ENCODE assay signal across 21 mouse cellular contexts in the genomic region with DNA sequence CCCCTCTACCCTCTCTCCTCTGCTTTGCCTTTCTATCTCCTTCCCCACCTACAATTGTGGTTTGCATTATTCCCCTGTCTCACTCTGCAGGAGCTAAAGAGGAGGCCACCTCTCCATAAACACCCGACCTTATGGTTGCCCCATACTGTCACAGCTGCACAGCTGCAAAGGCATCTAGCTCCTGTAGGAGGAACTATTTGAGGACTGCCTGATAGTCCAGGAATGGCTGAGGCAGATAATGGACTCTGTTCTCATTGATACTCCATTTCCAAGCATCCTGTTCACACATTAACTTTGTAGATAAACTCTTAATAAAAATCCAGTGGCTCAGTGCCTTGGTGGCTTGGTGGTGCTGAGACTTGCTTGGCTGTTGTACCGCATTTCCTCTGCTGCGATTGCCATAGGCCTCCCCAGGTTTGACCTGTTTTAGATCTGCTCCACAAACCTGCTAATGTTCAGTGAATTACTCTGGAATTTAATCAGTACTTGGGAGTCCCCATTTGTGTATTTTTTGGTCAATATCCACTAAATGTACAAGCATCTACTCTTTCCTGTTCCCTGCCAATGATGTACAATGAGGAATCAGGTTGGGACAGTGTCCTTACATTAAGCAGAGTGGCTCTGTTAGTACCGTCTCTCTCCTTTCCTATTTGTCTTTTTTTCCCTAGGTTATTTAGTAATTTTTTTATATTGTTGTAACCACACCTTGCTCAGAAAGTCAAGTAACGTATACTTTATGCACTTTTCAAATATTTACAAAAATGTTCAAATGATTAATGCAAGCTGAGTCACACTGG.
DNase-seq lines count a peak whose midpoint lies in the region; ATAC-seq lines count a peak whose summit lies in the region.
"Had no signal": no experiment of that assay in that cellular context is flagged by ENCODE, and none has a peak within 500 bp of the region (broad histone marks: within the 10 kb centered on the region; RNA-seq: fewer than 3 reads in every experiment).

No protein-coding gene starts in this region.

- no peaks in the 10 kb centered on the region for H3K27me3 ChIP-seq in heart, embryonic 13.5 days (replicated peaks)
- H3K27me3 ChIP-seq in heart, embryonic 11.5 days (ENCODE audit: control insufficient read depth, insufficient read depth, low read length) = no peaks in the 10 kb centered on the region
- no peaks in the 10 kb centered on the region for H3K27me3 ChIP-seq in intestine, embryonic 15.5 days (replicated peaks)
- H3K27me3 ChIP-seq in liver, embryonic 16.5 days (ENCODE audit: control insufficient read depth, insufficient read depth, low read depth, low read length) = no peaks in the 10 kb centered on the region
- H3K27me3 ChIP-seq: forebrain, embryonic 13.5 days; limb, embryonic 12.5 days; neural tube, embryonic 15.5 days had no signal

- no peaks in the 10 kb centered on the region for H3K36me3 ChIP-seq in heart, embryonic 13.5 days
- no peaks in the 10 kb centered on the region for H3K36me3 ChIP-seq in heart, embryonic 11.5 days (ENCODE audit: control insufficient read depth, insufficient read depth, low read length)
- H3K36me3 ChIP-seq in intestine, embryonic 15.5 days = no peaks in the 10 kb centered on the region
- H3K36me3 ChIP-seq in liver, embryonic 16.5 days (ENCODE audit: control insufficient read depth, insufficient read depth) = no peaks in the 10 kb centered on the region
- H3K36me3 ChIP-seq: hindbrain, embryonic 10.5 days; limb, embryonic 12.5 days; neural tube, embryonic 15.5 days had no signal

- H3K9me3 ChIP-seq in heart, embryonic 13.5 days = no peaks in the 10 kb centered on the region
- no peaks in the 10 kb centered on the region for H3K9me3 ChIP-seq in heart, embryonic 11.5 days (replicated peaks; ENCODE audit: control insufficient read depth, low read length)
- no peaks in the 10 kb centered on the region for H3K9me3 ChIP-seq in intestine, embryonic 15.5 days
- no peaks in the 10 kb centered on the region for H3K9me3 ChIP-seq in liver, embryonic 16.5 days (replicated peaks; ENCODE audit: control insufficient read depth, low read length)
- H3K9me3 ChIP-seq: forebrain, embryonic 13.5 days; hindbrain, embryonic 10.5 days; limb, embryonic 12.5 days; neural tube, embryonic 15.5 days had no signal

- peak overlapping the region; percentile 36; the same call in 1 of the 2 replicates for H3K27ac ChIP-seq in heart, embryonic 13.5 days (replicated peaks)
- H3K27ac ChIP-seq in heart, embryonic 11.5 days (ENCODE audit: low read depth, low read length) = no peak overlapping the region
- no peak overlapping the region for H3K27ac ChIP-seq in intestine, embryonic 15.5 days
- no peak overlapping the region; the same call in 1 of the 2 replicates for H3K27ac ChIP-seq in liver, embryonic 16.5 days (ENCODE audit: low read length)
- H3K27ac ChIP-seq: forebrain, embryonic 13.5 days; hindbrain, embryonic 10.5 days; hindbrain, postnatal 0 days; limb, embryonic 12.5 days; neural tube, embryonic 15.5 days had no signal

- H3K9ac ChIP-seq in heart, embryonic 13.5 days = no peak overlapping the region
- H3K9ac ChIP-seq in heart, embryonic 11.5 days (ENCODE audit: low read depth, low read length) = no peak overlapping the region
- H3K9ac ChIP-seq in intestine, embryonic 15.5 days = no peak overlapping the region
- no peak overlapping the region for H3K9ac ChIP-seq in liver, embryonic 16.5 days (ENCODE audit: low read depth, low read length)
- H3K9ac ChIP-seq: forebrain, embryonic 13.5 days; limb, embryonic 12.5 days; lung, embryonic 14.5 days; neural tube, embryonic 15.5 days had no signal

- WGBS in heart, embryonic 13.5 days = 34% methylated on average over 5 of the region's 5 CpGs
- 49% methylated on average over 5 of the region's 5 CpGs for WGBS in heart, embryonic 11.5 days (ENCODE audit: insufficient replicate concordance)
- WGBS in intestine, embryonic 15.5 days = 53% methylated on average over 5 of the region's 5 CpGs
- WGBS in liver, embryonic 16.5 days (ENCODE audit: insufficient replicate concordance) = 43% methylated on average over 5 of the region's 5 CpGs

- no peak for ATAC-seq in heart, embryonic 13.5 days (ENCODE audit: extremely low read depth, insufficient number of reproducible peaks, low FRiP score, low TSS enrichment)
- no peak for ATAC-seq in heart, embryonic 11.5 days (replicated peaks; ENCODE audit: insufficient number of reproducible peaks, low FRiP score, low TSS enrichment)
- ATAC-seq in intestine, embryonic 15.5 days = peak; percentile 93
- ATAC-seq in liver, embryonic 16.5 days (ENCODE audit: low read depth) = peak; percentile 90
- ATAC-seq: forebrain, embryonic 13.5 days; hindbrain, postnatal 0 days; midbrain, embryonic 16.5 days had no signal

- no peak overlapping the region for H3K4me3 ChIP-seq in heart, embryonic 13.5 days
- H3K4me3 ChIP-seq in heart, embryonic 11.5 days (ENCODE audit: low read depth, low read length) = no peak overlapping the region
- no peak overlapping the region for H3K4me3 ChIP-seq in intestine, embryonic 15.5 days (replicated peaks)
- H3K4me3 ChIP-seq in liver, embryonic 16.5 days (ENCODE audit: low read depth, low read length) = no peak overlapping the region
- H3K4me3 ChIP-seq: forebrain, embryonic 13.5 days; hindbrain, embryonic 10.5 days; limb, embryonic 12.5 days; neural tube, embryonic 15.5 days had no signal

- 0 out of 2 replicates have a peak overlapping the region, but pooled peaks have one; percentile 18 for H3K4me2 ChIP-seq in heart, embryonic 13.5 days
- H3K4me2 ChIP-seq in heart, embryonic 11.5 days = no peak overlapping the region
- H3K4me2 ChIP-seq in intestine, embryonic 15.5 days (replicated peaks) = no peak overlapping the region
- H3K4me2 ChIP-seq in liver, embryonic 16.5 days (ENCODE audit: low read depth, low read length) = no peak overlapping the region
- H3K4me2 ChIP-seq: forebrain, embryonic 13.5 days; limb, embryonic 12.5 days; lung, embryonic 14.5 days; neural tube, embryonic 15.5 days had no signal

- DNase-seq in 416B (ENCODE audit: low read depth) = peak; percentile 34
- no peak for DNase-seq in left cerebral cortex, adult 11 months (ENCODE audit: low spot score)
- no peak for DNase-seq in ovary, postnatal 14 days (ENCODE audit: low spot score)
- DNase-seq: cerebellum, adult 9-11 months; gastrocnemius, postnatal 10 days; heart, adult 18-20 months; kidney, adult 9 months; kidney, postnatal 36 days; lung, postnatal 36 days; thymus, postnatal 25 days had no signal

- H3K4me1 ChIP-seq in heart, embryonic 13.5 days = peaks cover 18% of the 10 kb centered on the region
- H3K4me1 ChIP-seq in heart, embryonic 11.5 days (ENCODE audit: control insufficient read depth, insufficient read depth, low read length) = peaks cover 5% of the 10 kb centered on the region
- H3K4me1 ChIP-seq in intestine, embryonic 15.5 days (replicated peaks) = no peaks in the 10 kb centered on the region
- H3K4me1 ChIP-seq in liver, embryonic 16.5 days (ENCODE audit: control insufficient read depth, low read depth, low read length) = no peaks in the 10 kb centered on the region
- H3K4me1 ChIP-seq: hindbrain, embryonic 10.5 days; limb, embryonic 12.5 days; neural tube, embryonic 15.5 days had no signal

Comparison
In these comparisons a context has a peak if more than half of its experiments do, and no peak if none do; other contexts are left out.
1. ATAC-seq: peak in intestine, embryonic 15.5 days (single experiment) and liver, embryonic 16.5 days (single experiment); none in heart, embryonic 13.5 days (single experiment) and heart, embryonic 11.5 days (single experiment).